Mouse (Mus musculus) myocyte (in vitro differentiated cells): ENCODE results near the gene Cdk18.

ENCODE experiments used
- MYOG ChIP-seq, 3 experiments: IDR thresholded peaks; one replicate each; pipeline ENCODE4 v1.6.1; 2011; ENCODE audit warnings: control low read depth in 2 of 3, low read depth in 2 of 3, mild to moderate bottlenecking in 2 of 3; ENCODE audit not compliant: insufficient read length in 2 of 3, control insufficient read depth in 1 of 3, insufficient read depth in 1 of 3
- SRF ChIP-seq: IDR thresholded peaks from one replicate; pipeline ENCODE4 v1.6.1; 2011; ENCODE audit warnings: low read depth; ENCODE audit not compliant: control insufficient read depth, insufficient read length

DNA sequence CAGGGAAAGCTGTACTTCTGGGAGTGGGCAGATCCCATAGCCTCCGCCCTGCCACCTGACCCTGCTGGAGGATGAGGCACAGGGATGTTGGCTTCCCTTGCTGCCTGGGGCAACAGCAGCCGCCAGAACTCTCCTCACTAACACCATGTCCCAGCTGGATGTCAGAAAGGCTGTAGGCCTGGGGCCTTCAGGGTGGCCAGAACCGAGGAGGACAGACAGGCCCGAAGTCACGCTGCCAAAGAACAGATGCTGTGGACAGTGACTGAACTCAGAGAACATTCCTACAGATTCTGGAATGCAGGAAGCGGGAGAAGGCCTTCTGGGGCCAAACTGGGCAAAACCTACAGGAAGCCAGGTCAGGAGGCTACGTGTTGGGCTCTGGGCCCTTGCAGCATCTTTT, 11.2 kb downstream of the Cdk18 start:
- no peak for TF ChIP-seq MYOG (IDR thresholded peaks at IDR 0.05; ENCODE audit: control insufficient read depth in 1 of 3, insufficient read depth in 1 of 3, insufficient read length in 2 of 3, low read depth in 2 of 3)
- TF ChIP-seq SRF: no peak
